Comparison of ENCODE assay signal across 7 mouse cellular contexts in genomic region chr2:38368746-38369330, GRCm38 (mm10). TPM values are rescaled to one million over a fixed set of nuclear protein-coding genes. Genes with fewer than 3 reads are reported as not detected.
DNase-seq lines count a peak whose midpoint lies in the region; ATAC-seq and TF ChIP-seq lines count a peak whose summit lies in the region.

No protein-coding gene starts in this region.

- H3K9ac ChIP-seq in ES-E14 (ENCODE audit: insufficient read depth, low read depth, low read length, poor library complexity, severe bottlenecking) = no peak overlapping the region
- H3K9ac ChIP-seq in forebrain, embryonic 14.5 days (ENCODE audit: low read length) = no peak overlapping the region
- H3K9ac ChIP-seq in intestine, embryonic 16.5 days (ENCODE audit: low read depth, low read length) = no peak overlapping the region
- H3K9ac ChIP-seq in liver, postnatal 0 days (replicated peaks) = no peak overlapping the region
- no peak overlapping the region for H3K9ac ChIP-seq in neural tube, embryonic 11.5 days (ENCODE audit: low read length)

- 46% methylated on average over 31 of the region's 31 CpGs for WGBS in forebrain, embryonic 14.5 days
- 6% methylated on average over 31 of the region's 31 CpGs for WGBS in intestine, embryonic 16.5 days
- WGBS in liver, postnatal 0 days (ENCODE audit: insufficient replicate concordance) = 7% methylated on average over 31 of the region's 31 CpGs
- WGBS in neural tube, embryonic 11.5 days = 7% methylated on average over 31 of the region's 31 CpGs

- TF ChIP-seq CTCF in liver, postnatal 0 days (IDR thresholded peaks at IDR 0.05; ENCODE audit: low read depth) = no peak

- DNase-seq in ES-E14 (ENCODE audit: low read depth, low spot score) = peak; percentile 49
- DNase-seq in forebrain, embryonic 14.5 days (ENCODE audit: low spot score) = no peak
- DNase-seq in liver, postnatal 0 days = peak; percentile 71
- DNase-seq in neural tube, embryonic 11.5 days (ENCODE audit: low spot score) = peak; percentile 65
- no peak for DNase-seq in urinary bladder, postnatal 25 days (ENCODE audit: low spot score)

- in situ Hi-C loops in ES-E14 (cut with MboI; ENCODE audit: low sequenced_read_pairs in 2 of 2, unreplicated experiment in 2 of 2) = no loop called here

- H3K4me3 ChIP-seq in ES-E14 (ENCODE audit: insufficient read depth in 1 of 2, low read depth in 1 of 2, low read length in 2 of 2, poor library complexity in 1 of 2, severe bottlenecking in 1 of 2) = no peak overlapping the region
- no peak overlapping the region for H3K4me3 ChIP-seq in forebrain, embryonic 14.5 days (ENCODE audit: low read depth, low read length)
- H3K4me3 ChIP-seq in intestine, embryonic 16.5 days (ENCODE audit: low read length) = peak overlapping the region; percentile 28
- H3K4me3 ChIP-seq in liver, postnatal 0 days (ENCODE audit: low read depth, low read length) = peak overlapping the region; percentile 35
- H3K4me3 ChIP-seq in neural tube, embryonic 11.5 days (ENCODE audit: low read depth, low read length) = no peak overlapping the region

- H3K9me3 ChIP-seq in ES-E14 (ENCODE audit: control insufficient read depth, insufficient read depth, low read depth, low read length) = no peaks in the 10 kb centered on the region
- no peaks in the 10 kb centered on the region for H3K9me3 ChIP-seq in forebrain, embryonic 14.5 days (replicated peaks; ENCODE audit: control insufficient read depth, low read length)
- no peaks in the 10 kb centered on the region for H3K9me3 ChIP-seq in intestine, embryonic 16.5 days (ENCODE audit: control insufficient read depth, low read length)
- no peaks in the 10 kb centered on the region for H3K9me3 ChIP-seq in liver, postnatal 0 days (ENCODE audit: low read length)
- no peaks in the 10 kb centered on the region for H3K9me3 ChIP-seq in neural tube, embryonic 11.5 days (ENCODE audit: control insufficient read depth, low read length)

- H3K27me3 ChIP-seq in forebrain, embryonic 14.5 days (replicated peaks; ENCODE audit: control insufficient read depth, insufficient read depth, low read length) = no peaks in the 10 kb centered on the region
- H3K27me3 ChIP-seq in intestine, embryonic 16.5 days (replicated peaks; ENCODE audit: control insufficient read depth, insufficient read depth, low read length) = peaks cover 49% of the 10 kb centered on the region
- H3K27me3 ChIP-seq in liver, postnatal 0 days (ENCODE audit: insufficient read depth, low read length) = peaks cover 54% of the 10 kb centered on the region
- H3K27me3 ChIP-seq in neural tube, embryonic 11.5 days (ENCODE audit: control insufficient read depth, insufficient read depth, low read length) = peaks cover 76% of the 10 kb centered on the region

- ATAC-seq in activated CD4-positive, CD25-positive, alpha-beta regulatory T cell, adult 4 months = peak; percentile 63
- ATAC-seq in forebrain, embryonic 14.5 days = 0 out of 2 replicates have a peak, but pooled peaks have one; percentile 18
- ATAC-seq in intestine, embryonic 16.5 days = peak; percentile 83
- ATAC-seq in liver, postnatal 0 days = peak; percentile 74
- no peak for ATAC-seq in neural tube, embryonic 11.5 days (ENCODE audit: insufficient read depth, low FRiP score, low TSS enrichment)

- no peaks in the 10 kb centered on the region for H3K36me3 ChIP-seq in ES-E14 (ENCODE audit: control insufficient read depth, insufficient read depth, low read length, poor library complexity, severe bottlenecking)
- H3K36me3 ChIP-seq in forebrain, embryonic 14.5 days (ENCODE audit: control insufficient read depth, insufficient read depth, low read length) = peaks cover 62% of the 10 kb centered on the region
- H3K36me3 ChIP-seq in intestine, embryonic 16.5 days (ENCODE audit: control insufficient read depth, insufficient read depth, low read length) = no peaks in the 10 kb centered on the region
- H3K36me3 ChIP-seq in liver, postnatal 0 days (replicated peaks; ENCODE audit: insufficient read depth, low read length) = no peaks in the 10 kb centered on the region
- no peaks in the 10 kb centered on the region for H3K36me3 ChIP-seq in neural tube, embryonic 11.5 days (ENCODE audit: control insufficient read depth, insufficient read depth, low read length)

- no peak for TF ChIP-seq EP300 in liver, postnatal 0 days (IDR thresholded peaks at IDR 0.05; ENCODE audit: low read depth)

- 0 out of 4 replicates have a peak, but pooled peaks cover 0 to 2% of the 10 kb centered on the region in 2 experiments for H3K4me1 ChIP-seq in ES-E14 (ENCODE audit: control insufficient read depth in 2 of 2, insufficient read depth in 2 of 2, low read length in 2 of 2, poor library complexity in 1 of 2)
- peaks cover 9% of the 10 kb centered on the region; the same call in 1 of the 2 replicates for H3K4me1 ChIP-seq in forebrain, embryonic 14.5 days (ENCODE audit: control insufficient read depth, insufficient read depth, low read length)
- H3K4me1 ChIP-seq in intestine, embryonic 16.5 days (ENCODE audit: control insufficient read depth, insufficient read depth, low read length) = peaks cover 4% of the 10 kb centered on the region; the same call in 1 of the 2 replicates
- H3K4me1 ChIP-seq in liver, postnatal 0 days (ENCODE audit: insufficient read depth) = peaks cover 10% of the 10 kb centered on the region
- H3K4me1 ChIP-seq in neural tube, embryonic 11.5 days (ENCODE audit: control insufficient read depth, insufficient read depth, low read length) = no peaks in the 10 kb centered on the region

- no peak overlapping the region for H3K4me2 ChIP-seq in forebrain, embryonic 14.5 days (ENCODE audit: low read length)
- peak overlapping the region; percentile 50 for H3K4me2 ChIP-seq in intestine, embryonic 16.5 days (ENCODE audit: low read depth, low read length)
- H3K4me2 ChIP-seq in liver, postnatal 0 days (ENCODE audit: low read depth, low read length) = peak overlapping the region; percentile 63
- H3K4me2 ChIP-seq in neural tube, embryonic 11.5 days (ENCODE audit: low read depth) = peak overlapping the region; percentile 20; the same call in 1 of the 2 replicates

- no peak overlapping the region for H3K27ac ChIP-seq in ES-E14 (ENCODE audit: insufficient read depth, low read depth, low read length, poor library complexity, severe bottlenecking)
- peak overlapping the region; percentile 58; the same call in 1 of the 2 replicates for H3K27ac ChIP-seq in forebrain, embryonic 14.5 days (ENCODE audit: low read depth, low read length)
- H3K27ac ChIP-seq in intestine, embryonic 16.5 days (ENCODE audit: low read length) = no peak overlapping the region
- H3K27ac ChIP-seq in liver, postnatal 0 days (ENCODE audit: low read depth) = no peak overlapping the region
- no peak overlapping the region for H3K27ac ChIP-seq in neural tube, embryonic 11.5 days (ENCODE audit: low read depth, low read length)

TF ChIP-seq in ES-E14, 5 proteins besides CTCF, POLR2A, EP300 and RAD21:
- TF ChIP-seq ZC3H11A (IDR thresholded peaks at IDR 0.05; ENCODE audit: borderline replicate concordance, low read depth, low read length) = no peak
- TF ChIP-seq ZNF384 (IDR thresholded peaks at IDR 0.05; ENCODE audit: low read depth, low read length) = no peak
- no peak for TF ChIP-seq MAFK (IDR thresholded peaks at IDR 0.05; ENCODE audit: insufficient read depth, low read depth, low read length)
- TF ChIP-seq CHD2 (IDR thresholded peaks at IDR 0.05; ENCODE audit: low read depth, low read length) = no peak

RNA-seq across cellular contexts. Expression of gene Lhx2, which starts 29.8 kb away (rescaled TPM):
- total RNA-seq in ES-E14 (2012; rRNA removed) = 0.32 and 0.36 TPM in 2 replicates
- not detected for polyA plus RNA-seq in activated CD4-positive, CD25-positive, alpha-beta regulatory T cell, adult 4 months (2017; shearing (Covaris generic))
- 85.1 and 102 TPM in 2 replicates for polyA plus RNA-seq in forebrain, embryonic 14.5 days (2014; fragmentation: Nextera tagmentation; extraction: Ambion mirVana)
- polyA plus RNA-seq in intestine, embryonic 16.5 days (2015; fragmentation: Nextera tagmentation; extraction: Ambion mirVana) = 0.05 TPM in 1 of 2 replicates, not detected in the other
- 1.7 and 2.8 TPM in 2 replicates for polyA plus RNA-seq in liver, postnatal 0 days (2015; fragmentation: Nextera tagmentation; extraction: Ambion mirVana)
- 6.0 and 8.7 TPM in 2 replicates for polyA plus RNA-seq in neural tube, embryonic 11.5 days (2014; fragmentation: Nextera tagmentation; extraction: Ambion mirVana)

Comparison
In these comparisons a context has a peak if more than half of its experiments do, and no peak if none do; other contexts are left out.
1. DNase-seq: peak in ES-E14 (single experiment), liver, postnatal 0 days (single experiment) and neural tube, embryonic 11.5 days (single experiment); none in forebrain, embryonic 14.5 days (single experiment) and urinary bladder, postnatal 25 days (single experiment).
2. H3K4me3 ChIP-seq: peak in intestine, embryonic 16.5 days (single experiment) and liver, postnatal 0 days (single experiment); none in ES-E14 (0 of 2), forebrain, embryonic 14.5 days (single experiment) and neural tube, embryonic 11.5 days (single experiment).